Mouse (Mus musculus) urinary bladder, postnatal 14 days (tissue): ENCODE measurements around the gene Eif4b.
A peak's percentile ranks its signal among the peaks of the same experiment; 100 is the strongest.
"Not testable (repeated sequence)": the region's sequence is repeated elsewhere in the genome, so short reads cannot be mapped to it uniquely, and the experiment has no call there.

ENCODE experiments used
- DNase-seq: peaks from one replicate; pipeline ENCODE4 v3.0.0; 2021; ENCODE audit warnings: low spot score

The Eif4b gene

DNA sequence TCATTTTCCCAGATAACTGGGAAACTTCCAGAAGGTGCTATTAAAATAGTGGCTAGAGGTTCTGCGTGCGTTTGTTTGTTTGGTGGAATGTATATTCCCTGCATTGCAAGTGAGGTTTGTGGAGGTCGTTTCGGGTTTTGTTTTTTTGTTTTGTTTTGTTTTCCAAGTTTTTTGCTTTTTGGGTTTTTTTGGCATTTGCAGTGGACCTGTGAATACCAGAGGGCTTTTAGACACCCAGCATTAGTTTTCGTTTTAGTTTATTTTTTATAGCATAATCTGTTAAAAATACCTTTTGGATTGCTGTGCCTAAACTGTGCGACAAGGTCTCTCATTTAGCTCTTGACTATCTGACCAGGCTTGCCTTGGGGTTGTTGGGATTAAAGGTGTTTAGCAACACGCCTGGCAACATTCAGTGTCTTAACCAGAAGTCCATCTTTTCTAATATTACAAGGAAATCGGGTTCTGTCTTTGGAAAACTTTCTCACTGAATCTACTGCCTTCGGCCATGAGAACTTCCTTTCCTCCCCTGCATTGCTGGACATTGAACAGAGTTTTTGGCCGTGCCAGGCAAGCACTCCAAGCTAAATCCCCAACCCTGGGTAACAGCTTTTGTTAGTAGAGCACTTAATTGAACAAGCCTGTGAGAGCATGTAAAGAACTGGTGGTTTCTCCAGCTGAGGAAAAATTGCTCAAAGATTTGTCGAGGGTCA, 1.5 kb downstream of the Eif4b start:
- no peak for DNase-seq

DNA sequence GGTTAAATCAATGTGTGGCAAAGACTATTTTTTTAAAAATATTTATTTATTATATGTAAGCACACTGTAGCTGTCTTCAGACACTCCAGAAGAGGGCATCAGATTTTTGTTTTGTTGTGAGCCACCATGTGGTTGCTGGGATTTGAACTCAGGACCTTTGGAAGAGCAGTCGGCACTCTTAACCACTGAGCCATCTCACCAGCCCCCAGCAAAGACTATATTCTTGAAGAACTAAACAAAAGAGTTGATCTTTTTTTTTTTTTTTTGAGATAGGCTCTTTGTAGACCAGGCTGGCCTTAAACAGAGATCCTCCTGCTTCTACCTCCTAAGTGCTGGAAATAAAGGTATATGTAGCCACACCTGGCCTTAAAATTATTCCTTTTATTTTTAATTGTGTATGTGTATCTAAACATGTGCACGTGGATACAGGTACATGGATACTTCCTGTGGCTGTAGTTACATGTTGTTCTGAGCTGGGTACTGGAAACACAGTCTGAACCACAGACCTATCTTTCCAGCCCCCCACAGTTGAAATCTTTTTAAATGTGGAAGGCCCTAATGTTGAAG, 3.6 kb downstream of the Eif4b start:
- no peak for DNase-seq

DNA sequence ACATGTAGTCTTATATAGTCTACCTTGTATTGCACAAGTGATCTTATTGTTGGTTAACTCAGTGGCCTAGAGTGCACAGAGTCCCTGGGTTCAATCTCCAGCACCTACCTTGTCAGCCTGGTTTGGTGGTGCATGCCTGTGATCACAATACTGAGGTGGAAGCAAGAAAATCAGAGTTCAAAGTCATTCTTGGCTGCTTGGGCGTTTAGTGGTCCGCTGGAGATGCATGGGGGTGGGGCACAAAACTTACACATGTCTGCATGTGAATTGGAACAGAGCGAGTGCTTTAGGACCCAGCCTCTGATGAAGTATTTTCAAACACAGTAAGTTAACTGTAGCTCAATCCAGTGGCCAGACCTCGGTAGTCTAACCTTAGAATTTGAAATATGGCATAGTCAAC, 5.6 kb downstream of the Eif4b start:
- no peak for DNase-seq

DNA sequence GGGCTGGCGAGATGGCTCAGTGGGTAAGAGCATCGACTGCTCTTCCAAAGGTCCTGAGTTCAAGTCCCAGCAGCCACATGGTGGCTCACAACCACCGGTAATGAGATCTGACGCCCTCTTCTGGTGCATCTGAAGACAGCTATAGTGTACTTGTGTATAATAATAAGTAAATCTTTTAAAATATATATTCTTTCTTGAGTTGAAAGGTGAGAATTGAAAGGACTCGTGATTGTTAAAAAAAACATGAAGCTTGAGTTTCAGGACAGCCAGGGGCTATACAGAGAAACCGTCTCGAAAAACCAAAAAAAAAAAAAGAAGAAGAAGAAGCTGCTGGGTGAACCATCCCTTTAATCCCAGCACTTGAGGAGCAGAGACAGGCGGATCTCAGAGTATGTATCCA, 6.4 kb downstream of the Eif4b start:
- DNase-seq = not testable (repeated sequence)

DNA sequence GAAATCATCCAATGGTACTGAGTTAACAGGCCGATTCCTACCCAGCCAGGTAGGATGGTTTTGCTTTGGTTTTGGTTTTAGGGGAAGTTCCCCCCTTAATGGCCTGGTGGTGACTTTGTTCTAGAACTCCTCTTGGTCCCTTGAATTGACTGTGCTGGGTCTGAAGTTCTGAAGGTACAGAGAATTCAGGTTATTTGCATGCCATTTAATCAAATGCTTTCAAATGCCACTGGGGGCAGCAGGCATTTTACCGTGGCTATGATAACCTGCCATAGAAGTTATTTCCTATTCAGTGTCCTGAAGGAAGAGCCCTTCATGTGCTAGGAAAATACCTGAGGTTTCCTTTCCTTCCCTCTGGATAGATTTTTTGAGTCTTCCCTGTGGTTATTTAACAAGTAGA, 6.9 kb downstream of the Eif4b start:
- DNase-seq = no peak

DNA sequence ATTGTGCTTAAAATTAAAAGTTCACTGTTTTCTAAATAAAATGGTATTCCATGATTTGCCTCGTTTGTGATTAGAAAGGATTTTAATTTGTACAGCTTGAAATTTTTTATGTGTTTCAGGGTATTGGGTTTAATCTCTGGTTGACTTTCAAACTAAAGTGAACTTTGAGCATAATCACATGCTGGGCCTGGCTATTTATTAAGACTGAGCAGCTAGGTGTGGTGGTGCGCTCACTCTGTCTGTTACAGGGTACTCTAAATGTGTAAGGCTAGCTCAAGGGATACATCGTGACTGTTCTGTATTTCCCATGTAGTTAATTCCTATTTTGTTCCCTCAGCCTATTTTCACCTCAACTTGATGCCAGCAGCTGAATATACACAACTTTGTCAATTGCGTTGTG, 8.6 kb downstream of the Eif4b start:
- DNase-seq = no peak

DNA sequence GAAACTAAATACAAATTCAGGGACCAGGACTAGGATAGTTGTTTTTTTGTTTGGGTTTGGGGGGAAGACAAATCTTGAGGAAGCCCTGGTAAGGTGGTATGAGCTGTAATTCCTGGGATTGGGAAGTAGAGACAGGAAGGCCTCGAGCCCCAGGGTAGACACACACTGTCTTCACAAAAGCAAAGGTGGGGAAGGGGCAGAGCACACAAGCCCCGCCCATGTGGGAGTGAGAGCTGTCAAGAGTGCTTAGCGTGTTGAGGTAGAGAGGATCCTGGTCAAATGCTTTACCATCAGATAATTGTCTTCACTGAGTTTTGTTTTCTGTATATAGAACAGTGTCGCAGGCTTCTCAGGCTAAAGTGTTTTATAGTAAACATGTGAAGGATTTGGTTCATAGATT, 9.5 kb downstream of the Eif4b start:
- no peak for DNase-seq

DNA sequence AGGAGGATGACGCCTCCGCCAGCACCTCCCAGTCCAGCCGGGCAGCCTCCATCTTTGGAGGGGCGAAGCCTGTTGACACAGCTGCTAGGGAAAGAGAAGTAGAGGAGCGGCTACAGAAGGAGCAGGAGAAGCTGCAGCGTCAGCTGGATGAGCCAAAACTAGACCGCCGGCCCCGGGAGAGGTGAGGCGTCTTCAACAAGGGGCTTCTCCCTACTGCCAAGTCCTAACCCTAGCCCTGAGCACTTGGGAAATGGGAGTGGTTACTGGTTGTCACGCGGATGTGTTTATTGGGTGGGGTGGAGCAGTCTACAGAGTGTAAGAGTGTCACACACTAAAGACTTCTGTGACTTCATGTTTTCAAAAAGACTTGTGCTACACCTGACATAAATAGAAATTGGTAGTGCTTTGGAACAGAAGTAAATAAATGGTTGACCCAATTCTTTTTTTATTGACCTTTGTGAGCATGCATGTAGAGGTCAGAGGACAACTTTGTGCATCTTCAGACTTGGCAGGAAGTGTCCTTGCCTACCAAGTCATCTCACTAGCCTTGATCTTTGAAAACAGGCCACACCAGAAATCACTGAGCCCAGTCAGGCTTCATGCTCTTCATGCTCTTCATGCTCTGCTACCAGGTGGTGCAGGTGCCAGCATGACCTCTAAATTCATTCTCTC, 16.5 kb downstream of the Eif4b start:
- no peak for DNase-seq

DNA sequence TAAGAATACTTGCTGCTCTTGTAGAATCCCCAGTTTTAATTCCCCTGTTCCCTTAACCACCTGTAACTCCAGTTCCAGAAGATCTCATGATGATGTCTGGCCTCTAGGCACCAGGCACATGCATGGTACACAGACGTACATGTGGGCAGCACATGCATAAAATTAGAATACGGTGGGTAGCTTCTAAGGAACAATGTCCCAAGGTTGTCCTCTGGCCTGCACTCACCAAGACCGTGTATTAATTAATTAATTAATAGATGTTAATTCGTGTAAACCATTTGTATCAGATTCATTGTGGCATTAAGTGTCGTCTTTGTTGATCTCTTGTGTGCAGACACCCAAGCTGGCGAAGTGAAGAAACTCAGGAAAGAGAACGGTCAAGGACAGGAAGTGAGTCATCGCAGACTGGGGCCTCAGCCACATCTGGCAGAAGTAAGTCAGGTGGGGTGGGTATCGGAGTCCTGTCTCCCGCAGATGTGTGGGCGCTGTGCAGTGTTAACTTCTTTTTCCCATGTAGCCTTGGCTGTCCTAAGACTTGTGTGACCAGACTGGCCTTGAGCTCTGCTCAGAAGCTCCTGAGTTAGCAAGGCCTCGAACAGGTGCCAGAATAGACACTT, 17.6 kb downstream of the Eif4b start:
- DNase-seq = no peak

DNA sequence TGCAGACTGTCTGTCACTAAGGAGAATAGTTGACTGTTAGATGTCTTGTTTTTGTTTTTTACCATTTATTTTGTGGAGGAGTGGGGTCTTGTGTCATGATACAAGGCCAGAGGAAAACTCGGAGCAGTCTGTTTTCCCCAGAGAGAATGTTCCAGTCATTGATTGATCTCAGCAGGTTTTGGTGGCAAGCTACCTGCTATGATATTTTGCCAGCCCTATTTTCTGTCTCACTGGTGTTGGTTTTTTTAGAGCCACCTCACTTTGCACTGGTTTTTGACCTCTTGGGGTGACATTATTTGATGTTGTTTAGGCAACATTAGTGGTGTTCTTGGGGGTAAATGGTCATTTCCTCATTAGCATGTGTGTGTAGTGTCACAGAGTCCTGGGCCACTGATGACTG, 18.1 kb downstream of the Eif4b start:
- DNase-seq = no peak

DNA sequence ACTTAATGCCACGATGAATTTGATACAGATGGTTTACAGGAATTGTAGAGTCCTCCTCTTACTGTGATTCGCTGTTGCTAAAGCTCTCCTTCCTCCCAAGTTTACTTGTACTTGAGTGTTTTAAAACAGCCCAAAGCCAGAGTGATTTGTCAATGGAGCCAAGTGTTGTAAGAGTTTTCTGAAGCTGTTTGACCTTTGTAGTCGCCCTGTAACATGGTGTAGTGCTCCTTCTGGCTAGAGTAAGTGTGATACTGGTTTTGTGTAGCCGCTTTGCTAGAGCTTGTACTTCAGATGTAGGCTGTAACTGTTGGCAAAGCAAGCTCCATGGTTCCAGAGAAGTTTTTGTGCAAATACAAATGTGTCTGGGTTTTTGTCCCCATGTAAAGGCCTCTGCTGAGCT, 18.6 kb downstream of the Eif4b start:
- DNase-seq = no peak

DNA sequence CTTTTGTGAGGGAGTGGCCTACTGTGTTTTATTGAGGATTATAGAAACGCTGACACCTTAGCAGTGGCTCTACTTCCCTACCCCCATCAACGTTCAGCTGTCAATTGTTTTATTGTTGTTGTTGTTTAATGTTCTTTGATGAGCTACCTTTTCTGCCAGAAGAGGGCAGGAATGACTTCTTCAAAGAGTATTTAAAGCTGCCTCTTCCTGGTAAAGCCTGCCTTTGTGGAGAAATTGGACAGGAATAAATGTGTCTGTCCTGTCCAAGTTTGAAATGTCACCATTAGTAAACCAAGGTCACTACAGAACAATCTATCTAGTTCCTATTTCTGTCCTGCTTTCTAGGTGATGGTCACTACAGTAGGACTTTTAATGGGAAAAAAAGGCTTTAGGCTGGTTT, 20.6 kb downstream of the Eif4b start:
- no peak for DNase-seq

DNA sequence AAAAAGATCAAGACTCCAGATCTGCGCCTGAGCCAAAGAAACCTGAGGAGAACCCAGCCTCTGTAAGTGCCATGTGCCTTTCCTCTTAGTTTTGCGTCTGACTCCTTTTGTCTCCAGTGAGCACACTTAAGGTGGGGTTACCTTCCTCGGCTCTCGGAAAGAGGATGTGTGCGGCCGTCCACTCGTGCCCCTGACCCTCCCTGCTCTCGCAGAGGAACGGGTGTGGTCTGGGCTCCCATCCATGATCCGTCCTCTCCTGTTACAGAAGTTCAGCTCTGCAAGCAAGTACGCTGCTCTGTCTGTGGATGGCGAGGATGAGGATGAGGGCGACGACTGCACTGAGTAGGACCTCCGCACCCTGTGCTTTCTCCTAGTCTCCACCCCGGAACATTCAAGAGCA, 21.4 kb downstream of the Eif4b start:
- no peak for DNase-seq

DNA sequence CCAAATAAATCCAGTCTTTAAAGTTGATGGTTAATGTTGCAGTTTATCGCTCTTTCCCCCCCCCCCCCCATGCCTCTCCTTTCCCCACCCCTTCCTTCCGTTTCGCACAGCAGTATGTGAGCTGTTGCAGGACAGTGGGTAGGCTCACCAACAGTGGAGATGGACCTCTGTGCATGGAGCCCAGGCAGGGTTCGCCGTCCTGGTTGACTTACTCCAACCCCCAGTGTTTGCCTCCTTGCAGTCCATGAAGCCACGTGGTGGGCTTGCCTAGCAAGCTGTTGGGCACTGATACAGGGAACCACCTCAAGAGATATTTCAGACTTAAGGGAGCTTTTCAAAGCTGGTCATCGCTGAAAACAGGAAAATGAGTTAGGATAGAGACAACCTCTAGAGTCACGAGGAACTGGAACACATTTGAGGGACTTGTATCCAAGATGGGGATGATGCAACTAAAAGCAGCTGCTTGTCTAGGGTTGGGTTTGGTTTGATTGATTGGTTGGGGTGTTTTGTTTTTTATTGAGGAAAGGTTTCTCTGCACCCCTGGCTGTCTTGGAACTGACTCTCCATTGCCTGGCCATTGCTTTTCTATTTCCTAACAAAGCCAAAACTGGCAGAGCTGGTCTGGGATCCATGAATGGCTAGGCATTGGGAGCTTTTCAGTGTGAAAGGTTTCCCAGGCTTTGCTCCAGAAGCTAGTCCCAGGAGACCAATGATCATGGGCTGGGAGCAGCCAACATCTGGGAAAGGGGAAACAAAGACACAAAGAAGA, 23.8 kb downstream of the Eif4b start:
- peak; percentile 46 for DNase-seq

DNA sequence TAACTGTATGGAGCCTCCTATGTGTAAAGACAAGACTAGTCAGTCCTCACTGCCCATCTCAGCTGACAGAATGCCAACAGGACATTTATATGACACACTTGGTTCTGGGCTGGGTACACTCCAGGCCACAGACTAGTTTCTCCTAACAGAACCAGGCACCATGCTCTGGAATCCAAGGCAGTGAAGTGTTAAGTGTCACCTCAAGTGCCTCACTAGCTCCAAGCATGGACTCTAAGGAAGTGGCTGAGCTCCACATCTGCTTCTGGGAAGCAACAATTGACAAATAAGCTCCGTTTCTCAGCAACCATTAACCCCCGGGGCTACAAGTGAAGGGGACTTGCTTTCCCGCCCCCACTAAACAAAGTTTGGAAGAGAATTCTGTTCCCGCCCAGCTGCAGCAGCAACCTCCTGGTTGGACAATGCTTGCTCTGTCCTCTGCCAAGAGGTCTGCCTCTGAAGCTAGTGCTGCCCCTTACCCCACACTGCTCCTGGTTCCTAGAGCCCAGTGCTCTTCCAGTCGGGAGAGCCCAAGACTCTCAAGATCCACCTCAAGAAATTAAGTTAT, 24.5 kb downstream of the Eif4b start:
- no peak for DNase-seq

DNA sequence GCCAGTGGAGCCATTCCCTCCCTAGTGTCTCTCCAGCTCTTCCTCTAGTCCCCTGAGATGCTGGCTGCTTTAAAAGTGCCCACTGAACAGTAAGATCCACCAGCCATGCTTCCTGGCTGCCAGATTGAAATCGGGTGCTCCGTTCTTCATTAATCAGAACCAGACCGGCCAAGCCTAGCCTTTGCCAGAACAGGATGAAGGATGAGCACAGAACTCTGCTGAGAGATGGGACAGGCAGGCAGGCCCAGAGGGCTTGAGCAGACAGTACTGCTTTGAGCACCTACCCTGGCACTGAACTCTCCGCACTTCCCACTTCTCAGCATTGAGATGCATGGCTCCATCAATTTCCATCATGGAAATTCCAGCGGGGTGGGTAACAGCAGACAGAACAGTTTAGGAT, 25.7 kb downstream of the Eif4b start:
- DNase-seq = no peak

DNA sequence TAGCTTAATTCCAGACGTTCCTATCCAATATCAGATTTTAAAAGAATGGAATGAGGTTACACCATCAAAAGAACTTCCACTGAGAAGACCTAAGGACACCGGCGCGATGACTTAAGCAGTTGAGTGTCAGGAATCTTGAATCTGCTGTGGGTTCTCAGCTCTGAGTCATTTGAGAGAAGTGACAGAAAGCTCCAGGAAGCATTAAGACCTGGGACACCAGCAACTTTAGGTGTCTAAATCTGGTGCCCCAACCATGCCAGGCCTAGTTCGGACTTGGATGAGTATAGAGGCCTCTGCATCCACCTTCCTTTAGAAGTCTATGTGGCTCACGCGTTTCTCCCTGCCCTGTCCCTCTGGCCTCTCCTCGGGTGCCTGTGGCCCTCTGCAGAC, 26.2 kb downstream of the Eif4b start:
- no peak for DNase-seq

DNA sequence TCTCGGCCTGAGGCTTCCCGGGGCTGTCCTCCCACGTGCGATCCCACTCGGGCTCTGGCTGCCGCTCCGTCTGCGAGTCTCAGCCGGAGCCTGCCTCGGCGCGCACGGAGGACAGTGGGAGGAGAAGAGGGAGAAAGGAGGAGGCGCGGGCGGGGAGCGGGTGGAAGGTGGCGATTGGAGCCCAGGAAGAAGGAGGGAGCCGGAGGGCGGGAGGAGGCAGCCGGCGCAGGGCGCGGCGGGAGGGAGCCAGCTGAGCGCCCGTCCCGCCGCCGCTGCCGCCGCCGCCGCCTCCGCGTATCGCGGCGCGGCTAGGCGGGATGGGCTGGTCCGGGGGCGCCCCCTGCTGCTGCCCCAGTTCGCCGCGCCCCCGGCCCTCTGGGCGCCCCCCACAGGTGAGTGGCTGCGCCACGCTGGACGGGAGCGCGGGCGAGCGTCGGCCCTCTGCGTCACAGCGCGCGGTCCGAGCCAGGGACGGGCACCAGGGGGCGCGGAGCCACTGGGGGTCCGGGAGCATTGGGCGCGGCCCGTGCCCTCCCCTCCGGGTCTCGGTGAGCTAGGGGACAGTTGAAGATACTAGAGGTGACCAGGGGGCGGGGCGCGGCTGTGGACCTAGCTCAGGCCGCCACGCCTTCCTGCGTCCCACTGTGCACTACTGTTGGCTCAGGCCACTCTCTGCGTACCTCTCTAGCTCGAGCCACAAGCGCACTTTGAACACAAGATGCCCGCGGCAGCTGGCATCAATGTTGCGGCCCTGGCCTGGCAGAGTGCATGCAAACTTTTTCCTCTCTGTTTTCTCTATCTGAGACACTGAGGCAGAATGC, 26.8 kb downstream of the Eif4b start, which contains the start of gene Tns2:
Tns2 (plus strand) TSS at position 253 of the 821 bp plus-strand sequence.
- DNase-seq = peak; percentile 91

DNA sequence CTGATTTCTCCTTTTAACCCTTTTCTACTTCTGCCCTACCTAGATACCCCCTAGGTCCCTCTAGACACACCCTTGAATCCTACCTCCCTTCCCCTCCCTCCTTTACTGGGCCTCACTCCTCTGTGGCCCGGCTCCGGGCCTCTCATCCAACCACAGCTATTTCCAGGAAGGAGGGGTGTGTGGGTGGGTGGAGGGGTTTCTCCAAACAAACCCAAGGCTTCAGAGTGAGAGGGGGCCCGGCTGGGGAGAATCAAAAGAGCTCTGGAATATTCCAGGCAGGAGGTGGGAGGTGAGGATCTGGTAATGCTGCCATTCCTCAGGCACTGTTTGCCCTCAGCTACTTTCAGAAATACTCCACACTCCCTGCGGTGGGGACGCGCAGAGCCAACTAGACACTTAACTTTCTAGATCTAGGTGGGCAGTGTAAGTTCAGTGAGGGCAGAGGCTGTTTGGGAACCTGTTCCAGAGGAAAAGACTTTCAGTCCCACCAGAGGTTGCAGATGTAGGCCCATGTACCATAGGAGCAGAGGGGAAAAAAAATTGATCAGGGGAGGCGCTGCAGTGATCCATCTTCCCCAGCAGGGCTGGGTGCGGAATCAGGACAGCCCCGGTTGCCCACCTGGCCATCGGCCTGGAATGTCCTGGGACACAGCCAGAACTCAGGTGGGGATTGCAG, 27.6 kb downstream of the Eif4b start:
- peak; percentile 41 for DNase-seq

DNA sequence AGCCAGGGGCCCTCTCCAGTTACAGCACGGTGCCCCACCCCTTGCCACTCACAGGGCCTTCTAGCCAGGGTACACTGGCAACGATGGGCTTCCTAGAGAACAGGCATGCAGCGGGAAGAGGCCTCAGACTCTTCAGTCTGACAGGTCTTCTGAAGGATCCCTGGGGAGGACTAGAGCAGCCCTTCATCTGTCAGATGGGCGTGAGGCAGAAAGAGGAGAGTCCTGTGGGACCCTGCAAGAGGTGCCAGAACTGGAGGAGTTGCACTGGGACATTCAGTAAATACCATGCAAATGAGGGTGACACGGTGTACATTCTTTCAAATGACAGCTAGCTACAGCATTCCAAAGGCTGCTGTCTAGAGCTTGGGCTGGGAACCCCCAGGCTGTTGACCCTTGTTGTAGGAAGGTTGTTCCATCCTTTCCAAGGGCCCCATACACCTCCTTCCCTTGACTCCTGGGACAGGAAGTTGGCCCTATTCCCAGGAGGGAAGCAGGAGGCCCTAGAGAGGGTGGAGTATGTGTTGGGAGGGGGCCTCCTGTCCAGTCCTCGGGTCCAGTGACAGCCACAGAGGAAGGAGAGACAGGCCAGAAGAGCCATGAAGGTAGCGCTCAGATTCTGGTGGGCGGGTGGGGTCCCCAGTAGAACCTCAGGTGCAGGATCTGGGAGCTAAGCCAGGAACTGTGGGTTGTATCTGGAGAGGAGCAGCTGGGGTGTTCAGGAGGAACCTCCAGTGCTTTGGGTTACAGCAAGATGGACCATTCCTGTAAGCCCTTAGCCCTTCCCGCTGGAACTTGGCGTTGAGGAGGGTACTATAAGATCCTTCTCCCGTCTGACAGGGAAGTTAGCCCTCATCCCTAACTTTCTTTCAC, 28.3 kb downstream of the Eif4b start:
- DNase-seq = peak; percentile 51
